Mouse (Mus musculus) cortical plate, adult 2 months (tissue): ENCODE data around the gene Sult1a1.

Experiments used
- CTCF ChIP-seq: fragments of 200-500 bp; IDR thresholded peaks from 2 replicates; pipeline ENCODE4 v1.5.1; 2011; ENCODE audit warnings: mild to moderate bottlenecking, control low read depth, low read length; ENCODE audit not compliant: insufficient read depth; ENCODE audit errors: extremely low read depth
- POLR2A ChIP-seq: fragments of 200-500 bp; IDR thresholded peaks from 2 replicates; pipeline ENCODE4 v1.6.1; 2011; ENCODE audit warnings: mild to moderate bottlenecking, low read length, control low read depth; ENCODE audit not compliant: insufficient read depth; ENCODE audit errors: extremely low read depth

- TF ChIP-seq POLR2A (no peak), CTCF (no peak)
These were observed 2.5 kb upstream of the Sult1a1 start for GRCm38 (mm10) chr7:126678545-126679341.
